Mouse (Mus musculus) liver, postnatal 0 days (tissue): ENCODE data around the gene Tmem14c.

Experiments
- CTCF ChIP-seq: sonication (generic); IDR thresholded peaks from 2 replicates; pipeline ENCODE4 v1.5.1; 2016; ENCODE audit warnings: antibody characterized with exemption, low read depth
- EP300 ChIP-seq: IDR thresholded peaks from 2 replicates; pipeline ENCODE4 v1.6.1; 2016; ENCODE audit warnings: antibody characterized with exemption, low read depth, mild to moderate bottlenecking

DNA sequence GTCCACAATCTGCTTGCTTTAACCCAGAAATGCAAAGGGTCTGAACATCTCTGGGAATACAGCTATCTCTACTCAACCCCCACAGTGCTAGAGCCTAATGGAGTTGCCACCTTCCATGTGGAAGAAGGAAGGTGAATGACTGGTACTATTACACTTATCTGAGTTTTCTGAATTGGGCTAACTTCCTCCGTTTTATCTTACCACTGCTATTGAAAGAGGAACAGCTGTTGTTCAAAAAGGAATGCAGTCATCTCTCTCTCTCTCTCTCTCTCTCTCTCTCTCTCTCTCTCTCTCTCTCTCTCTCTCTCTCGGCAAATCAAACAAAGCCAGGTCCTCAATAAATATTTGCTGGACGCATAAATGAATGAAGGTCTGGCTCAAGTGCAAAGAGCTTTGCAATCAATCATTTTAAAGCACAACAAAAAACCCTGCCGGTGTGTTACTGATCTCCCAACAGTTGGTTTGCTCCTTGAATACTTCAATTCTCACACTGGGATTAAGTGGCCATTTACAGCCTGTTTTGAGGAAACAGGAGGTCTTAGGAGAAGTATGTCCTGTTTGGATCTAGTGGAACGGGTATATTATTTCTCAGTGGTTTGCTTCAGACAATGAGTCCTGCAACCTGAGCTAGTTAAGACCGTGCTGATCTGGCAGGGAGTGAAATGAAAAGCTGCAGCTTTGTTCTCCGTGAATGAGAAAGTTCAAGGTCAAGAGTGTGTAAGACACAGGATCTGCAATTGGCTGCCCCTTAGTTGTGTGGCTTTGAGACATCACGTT, 21.4 kb upstream of the Tmem14c start:
- no peak for TF ChIP-seq CTCF
- TF ChIP-seq EP300: no peak
